Mouse (Mus musculus) cerebellum, postnatal 10 days (tissue): ENCODE data around the gene Cryba2.

ENCODE experiments used
- DNase-seq, 2 experiments: peaks; one replicate each; pipeline ENCODE4 v3.0.0; 2021; ENCODE audit warnings: mixed read lengths in 2 of 2

Cryba2 gene

GRCm38 (mm10) chr1:74848946-74849345, 44.0 kb downstream of the Cryba2 start:
- no peak for DNase-seq

- DNase-seq = peak in 1 of 2 experiments; percentile 17
Observed at GRCm38 (mm10) chr1:74846341-74846740, 46.6 kb downstream of the Cryba2 start.

- DNase-seq = no peak
Observed at GRCm38 (mm10) chr1:74843090-74843489, 49.9 kb downstream of the Cryba2 start.
